Mouse (Mus musculus) kidney, embryonic 14.5 days (tissue): ENCODE results near the gene Gm38394. TPM values are rescaled to one million over a fixed set of nuclear protein-coding genes. Genes with fewer than 3 reads are reported as not detected.

Experiments
- ATAC-seq: fragments of 200-750 bp; cut with Nextera tagmentation; 2 replicates; pipeline ENCODE4 v1.8.0; 2017; ENCODE audit warnings: moderate number of reproducible peaks, mild to moderate bottlenecking, moderate TSS enrichment, moderate library complexity; ENCODE audit not compliant: low FRiP score, low TSS enrichment
- H3K27ac ChIP-seq: fragments of 300-500 bp; sonication (generic); 2 replicates; pipeline ENCODE4 v1.5.1; 2014; ENCODE audit warnings: low read depth, mild to moderate bottlenecking, low read length, moderate library complexity, mixed read lengths
- H3K27me3 ChIP-seq: fragments of 300-500 bp; sonication (generic); 2 replicates; pipeline ENCODE4 v1.6.1; 2014; ENCODE audit warnings: mild to moderate bottlenecking, low read length; ENCODE audit not compliant: control insufficient read depth, insufficient read depth
- H3K36me3 ChIP-seq: fragments of 300-500 bp; sonication (generic); 2 replicates; pipeline ENCODE4 v1.6.1; 2014; ENCODE audit warnings: low read length, mixed read lengths; ENCODE audit not compliant: control insufficient read depth, insufficient read depth
- H3K4me1 ChIP-seq: fragments of 300-500 bp; sonication (generic); 2 replicates; pipeline ENCODE4 v1.6.1; 2014; ENCODE audit warnings: low read length, mixed read lengths; ENCODE audit not compliant: control insufficient read depth, insufficient read depth
- H3K4me2 ChIP-seq: fragments of 300-500 bp; sonication (generic); replicated peaks from 2 replicates; pipeline ENCODE4 v1.6.1; 2014; ENCODE audit warnings: low read depth, mild to moderate bottlenecking, low read length
- H3K4me3 ChIP-seq: fragments of 300-500 bp; sonication (generic); 2 replicates; pipeline ENCODE4 v1.5.1; 2014; ENCODE audit warnings: mild to moderate bottlenecking, low read length
- H3K9ac ChIP-seq: fragments of 300-500 bp; sonication (generic); 2 replicates; pipeline ENCODE4 v1.6.1; 2014; ENCODE audit warnings: low read depth, mild to moderate bottlenecking, low read length, moderate library complexity
- H3K9me3 ChIP-seq: fragments of 300-500 bp; sonication (generic); 2 replicates; pipeline ENCODE4 v1.6.1; 2016; ENCODE audit warnings: low read length; ENCODE audit not compliant: control insufficient read depth
- WGBS: fragments of 180-500 bp; shearing (Covaris S2); extraction: QIAGEN DNeasy Blood & Tissue Kit; methylation state at CpG from one replicate; pipeline ENCODE4 v1.1.7; 2014; 5-methylcytosine and 5-hydroxymethylcytosine counted together
- polyA plus RNA-seq: library from polyadenylated mRNA; unstranded; fragments of >200 nt; fragmentation: Nextera tagmentation; extraction: Ambion mirVana; gene quantifications from 2 replicates; pipeline ENCODE4 v1.2.1, GENCODE M21; 2014

Gene Gm38394
- polyA plus RNA-seq, 1 experiment from 2014 or later: 11.4 TPM

- Histone ChIP-seq H3K4me1 (peaks cover 23% of the 10 kb centered on the region), H3K27ac (no peak overlapping the region), H3K4me2 (no peak overlapping the region), H3K36me3 (no peaks in the 10 kb centered on the region), H3K9ac (no peak overlapping the region), H3K27me3 (no peaks in the 10 kb centered on the region), H3K9me3 (no peaks in the 10 kb centered on the region), H3K4me3 (no peak overlapping the region)
- ATAC-seq: no peak
- WGBS: 18% methylated on average over 4 of the region's 4 CpGs
These were observed 31.1 kb upstream of the Gm38394 start for GRCm38 (mm10) chr1:133692195-133692594.

GRCm38 (mm10) chr1:133691046-133691445 is 29.9 kb upstream of the Gm38394 start:
- ATAC-seq: no peak
- H3K27ac ChIP-seq: no peak overlapping the region
- no peaks in the 10 kb centered on the region for H3K27me3 ChIP-seq
- 96% methylated on average over 6 of the region's 6 CpGs for WGBS
- H3K4me1 ChIP-seq: peaks cover 21% of the 10 kb centered on the region
- H3K4me3 ChIP-seq: no peak overlapping the region
- H3K36me3 ChIP-seq: no peaks in the 10 kb centered on the region
- H3K9me3 ChIP-seq: no peaks in the 10 kb centered on the region
- no peak overlapping the region for H3K4me2 ChIP-seq
- H3K9ac ChIP-seq: no peak overlapping the region

GRCm38 (mm10) chr1:133689897-133690296 is 28.8 kb upstream of the Gm38394 start, which contains the start of gene Lax1:
Gene Lax1, minus strand, starts transcription at chr1:133690108.
- H3K9ac ChIP-seq: no peak within 1 kb of the TSS
- no peak within 1 kb of the TSS for H3K4me2 ChIP-seq
- no peaks in the 10 kb centered on the region for H3K36me3 ChIP-seq
- ATAC-seq: no peak
- no peaks in the 10 kb centered on the region for H3K9me3 ChIP-seq
- H3K4me1 ChIP-seq: peaks cover 12% of the 10 kb centered on the region
- no peak within 1 kb of the TSS for H3K4me3 ChIP-seq
- no peak within 1 kb of the TSS for H3K27ac ChIP-seq
- no peaks in the 10 kb centered on the region for H3K27me3 ChIP-seq
- 12% methylated on average over 6 of the region's 6 CpGs for WGBS

GRCm38 (mm10) chr1:133688301-133688700 is 27.2 kb upstream of the Gm38394 start:
- Histone ChIP-seq H3K36me3 (no peaks in the 10 kb centered on the region), H3K27me3 (no peaks in the 10 kb centered on the region), H3K27ac (no peak overlapping the region), H3K4me3 (no peak overlapping the region), H3K4me2 (no peak overlapping the region), H3K9ac (no peak overlapping the region), H3K4me1 (peaks cover 4% of the 10 kb centered on the region; the same call in 1 of the 2 replicates), H3K9me3 (no peaks in the 10 kb centered on the region)
- no peak for ATAC-seq
- 44% methylated on average over 7 of the region's 7 CpGs for WGBS

- no peak overlapping the region for H3K4me2 ChIP-seq
- peaks cover 4% of the 10 kb centered on the region; the same call in 1 of the 2 replicates for H3K4me1 ChIP-seq
- H3K9me3 ChIP-seq: no peaks in the 10 kb centered on the region
- no peaks in the 10 kb centered on the region for H3K27me3 ChIP-seq
- H3K36me3 ChIP-seq: no peaks in the 10 kb centered on the region
- WGBS: 81% methylated on average over 10 of the region's 10 CpGs
- no peak for ATAC-seq
- H3K9ac ChIP-seq: no peak overlapping the region
- H3K27ac ChIP-seq: no peak overlapping the region
- no peak overlapping the region for H3K4me3 ChIP-seq
These were observed 24.8 kb upstream of the Gm38394 start for GRCm38 (mm10) chr1:133685749-133686519.

- ATAC-seq: no peak
- no peaks in the 10 kb centered on the region for H3K36me3 ChIP-seq
- no peak overlapping the region for H3K27ac ChIP-seq
- H3K9me3 ChIP-seq: no peaks in the 10 kb centered on the region
- 81% methylated on average over 3 of the region's 3 CpGs for WGBS
- no peak overlapping the region for H3K9ac ChIP-seq
- no peaks in the 10 kb centered on the region for H3K4me1 ChIP-seq
- H3K4me2 ChIP-seq: no peak overlapping the region
- no peaks in the 10 kb centered on the region for H3K27me3 ChIP-seq
- no peak overlapping the region for H3K4me3 ChIP-seq
These were observed 10.7 kb upstream of the Gm38394 start for GRCm38 (mm10) chr1:133671801-133672200.

- Histone ChIP-seq H3K9ac (no peak overlapping the region), H3K9me3 (no peaks in the 10 kb centered on the region), H3K27me3 (no peaks in the 10 kb centered on the region), H3K27ac (no peak overlapping the region), H3K4me1 (no peaks in the 10 kb centered on the region), H3K36me3 (no peaks in the 10 kb centered on the region), H3K4me2 (no peak overlapping the region), H3K4me3 (no peak overlapping the region)
- no peak for ATAC-seq
- 80% methylated on average over 3 of the region's 3 CpGs for WGBS
These were observed 10.1 kb upstream of the Gm38394 start for GRCm38 (mm10) chr1:133671266-133671665.

GRCm38 (mm10) chr1:133670776-133671175 is 9.7 kb upstream of the Gm38394 start:
- no peak for ATAC-seq
- Histone ChIP-seq H3K27me3 (no peaks in the 10 kb centered on the region), H3K36me3 (no peaks in the 10 kb centered on the region), H3K27ac (no peak overlapping the region), H3K4me1 (no peaks in the 10 kb centered on the region), H3K9ac (no peak overlapping the region), H3K4me2 (no peak overlapping the region), H3K9me3 (no peaks in the 10 kb centered on the region), H3K4me3 (no peak overlapping the region)
- WGBS: 77% methylated on average over 6 of the region's 6 CpGs

- H3K4me3 ChIP-seq: no peak overlapping the region
These were observed 9.1 kb upstream of the Gm38394 start for GRCm38 (mm10) chr1:133670190-133670589.

More at GRCm38 (mm10) chr1:133670190-133670589, 9.1 kb upstream of the Gm38394 start:
- no peaks in the 10 kb centered on the region for H3K4me1 ChIP-seq
- H3K27me3 ChIP-seq: no peaks in the 10 kb centered on the region
- H3K27ac ChIP-seq: no peak overlapping the region
- no peak overlapping the region for H3K9ac ChIP-seq
- 79% methylated on average over 12 of the region's 12 CpGs for WGBS
- no peaks in the 10 kb centered on the region for H3K36me3 ChIP-seq
- no peak for ATAC-seq
- no peak overlapping the region for H3K4me2 ChIP-seq
- H3K9me3 ChIP-seq: no peaks in the 10 kb centered on the region
